Mouse (Mus musculus) heart, adult 18-20 months (tissue): ENCODE measurements at regions not wholly inside any gene's neighbourhood (a gene's known extent, or its start where the extent isn't known, plus 50 kb on each side); places are given as distances from the start of the nearest gene placed in this dataset.

Source experiments
- DNase-seq, 2 experiments: peaks; one replicate each; pipeline ENCODE4 v3.0.0; 2021 to 2022; ENCODE audit warnings: mixed read lengths in 1 of 2

GRCm38 (mm10) chr3:118418981-118419380 lies 142.9 kb upstream of the Dpyd start:
- DNase-seq = no peak

DNA sequence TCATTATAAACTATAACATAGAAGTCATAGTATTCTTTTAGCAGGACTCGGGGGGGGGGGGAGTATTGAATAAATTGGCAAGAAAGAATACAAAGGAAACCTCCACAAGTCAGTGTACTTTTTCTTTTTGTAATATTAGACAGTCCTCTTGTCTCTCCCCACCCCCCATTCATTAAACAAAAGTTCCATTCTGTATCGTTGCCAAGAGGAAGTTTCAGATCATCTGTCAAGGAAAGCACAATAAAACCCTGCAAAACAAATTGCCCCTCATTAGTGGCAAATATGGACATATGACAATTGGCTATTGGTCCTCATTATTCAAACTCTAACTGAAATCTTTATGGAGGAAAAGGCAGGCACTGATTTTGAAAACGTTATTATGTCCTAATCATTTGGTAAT lies 140.2 kb upstream of the Dpyd start:
- DNase-seq = no peak

DNA sequence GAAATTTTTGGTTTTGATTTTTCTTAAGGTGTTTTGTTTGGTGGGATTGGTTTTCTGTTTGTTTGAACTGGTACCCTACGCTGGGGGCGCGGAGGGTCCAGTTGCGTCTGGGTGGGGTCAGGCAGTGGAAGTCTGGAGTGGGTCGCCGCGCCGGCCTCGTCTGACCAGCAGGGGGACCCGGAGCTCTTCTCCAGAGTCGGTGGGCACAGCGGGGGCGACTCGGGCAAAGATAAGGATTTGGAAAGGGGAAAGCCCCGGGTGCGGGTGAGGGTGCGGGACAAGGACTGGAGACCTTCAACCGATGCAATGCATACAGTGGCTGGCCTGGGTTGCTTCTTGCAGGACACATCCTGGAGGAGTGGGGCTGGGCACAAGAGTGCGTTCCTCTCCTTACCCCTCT lies 136.2 kb upstream of the Dpyd start:
- no peak for DNase-seq

GRCm38 (mm10) chr3:118428523-118428922 lies 133.4 kb upstream of the Dpyd start:
- DNase-seq = peak in 1 of 2 experiments; percentile 51

- DNase-seq = no peak
Measured at GRCm38 (mm10) chr3:118429825-118430630, 131.9 kb upstream of the Dpyd start.

DNA sequence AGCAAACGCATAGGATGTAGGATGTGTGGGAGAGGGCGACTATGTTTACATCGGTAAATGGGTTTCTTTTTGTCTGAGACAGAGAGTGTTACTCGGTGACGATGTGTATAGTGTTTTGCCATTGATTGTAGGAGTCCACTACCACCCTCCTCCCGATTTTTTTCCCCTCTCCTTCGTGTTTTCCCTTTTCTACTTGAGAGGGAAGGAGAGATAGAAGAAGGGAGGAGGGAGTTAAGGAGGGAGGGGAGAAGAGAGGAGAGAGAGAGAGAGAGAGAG lies 131.4 kb upstream of the Dpyd start:
- no peak for DNase-seq

DNA sequence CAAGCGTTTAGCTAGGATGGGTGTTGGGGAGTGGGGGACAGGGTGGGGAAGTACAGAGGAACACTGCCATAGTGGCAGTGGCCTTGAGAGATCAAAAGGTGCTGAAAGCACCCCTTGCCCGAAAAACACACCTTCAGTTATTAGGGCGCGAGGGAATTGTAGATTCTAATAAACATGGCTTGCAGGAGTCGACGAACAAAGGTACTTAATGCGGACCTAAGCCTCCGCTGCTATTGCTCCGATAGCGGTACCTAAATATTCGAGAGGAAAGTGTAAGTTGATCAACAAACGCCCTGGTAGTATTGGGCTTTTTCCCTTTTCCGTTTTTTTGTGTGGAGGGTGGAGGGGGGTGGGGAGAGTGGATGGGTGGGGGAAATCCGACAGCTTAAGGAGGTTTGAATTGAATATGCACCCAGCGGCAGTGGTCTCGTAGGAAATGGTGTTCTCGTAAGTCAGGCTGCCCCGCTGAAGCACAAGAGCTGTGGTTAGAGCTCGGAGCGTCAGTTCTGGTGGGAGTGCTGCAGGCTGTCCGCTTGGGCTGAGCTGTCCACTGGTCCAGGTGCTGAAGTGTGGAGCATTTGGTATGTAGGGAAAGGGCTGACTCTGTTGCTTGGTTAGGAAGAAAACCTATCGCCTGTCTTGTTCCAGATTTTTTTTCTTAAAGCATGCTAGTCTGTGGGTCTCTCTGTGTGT lies 130.8 kb upstream of the Dpyd start:
- DNase-seq = peak; percentile 42 to 74

GRCm38 (mm10) chr3:118433441-118434021 lies 128.4 kb upstream of the Dpyd start:
- peak in 1 of 2 experiments; percentile 2 for DNase-seq

DNA sequence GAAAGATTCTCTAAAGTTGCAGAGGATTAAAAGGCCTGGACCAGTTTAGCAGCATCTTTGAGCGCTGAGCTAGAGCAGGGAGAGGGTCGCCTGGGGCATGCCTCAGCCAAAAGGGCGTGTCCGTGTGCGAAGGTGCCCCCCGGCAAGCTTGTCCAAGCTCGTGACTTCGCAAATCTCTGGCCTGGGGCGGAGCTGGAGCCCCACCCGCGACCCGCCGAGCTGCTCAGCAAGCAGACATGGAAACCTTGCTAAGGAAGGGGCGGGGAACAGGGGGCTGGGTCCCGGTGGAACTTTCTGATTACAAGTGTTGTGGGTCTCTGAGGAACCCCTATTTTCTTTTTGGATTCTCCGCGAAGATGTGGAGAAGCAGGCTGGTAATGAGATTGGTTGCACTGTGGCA lies 127.6 kb upstream of the Dpyd start:
- DNase-seq = no peak

DNA sequence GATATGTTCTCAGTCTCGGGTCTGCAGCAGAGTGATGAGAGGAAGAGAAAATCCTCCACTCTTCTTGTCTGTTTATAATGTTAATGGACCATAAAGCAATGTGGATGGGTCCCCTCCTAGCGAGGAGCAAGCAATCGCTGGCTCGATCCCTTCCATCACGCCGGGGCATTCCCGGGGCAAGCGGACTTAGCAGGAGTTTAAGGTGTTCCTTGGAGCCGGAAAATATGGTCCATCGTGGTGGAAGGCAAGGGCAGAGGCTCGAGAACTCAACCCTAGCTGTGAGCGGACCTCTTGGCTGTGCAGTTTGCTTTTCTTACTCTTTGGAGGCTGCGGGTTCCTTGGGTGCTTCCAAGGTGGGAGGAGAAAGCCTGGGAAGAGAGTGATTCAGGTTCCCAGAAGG lies 127.1 kb upstream of the Dpyd start:
- DNase-seq = no peak

DNA sequence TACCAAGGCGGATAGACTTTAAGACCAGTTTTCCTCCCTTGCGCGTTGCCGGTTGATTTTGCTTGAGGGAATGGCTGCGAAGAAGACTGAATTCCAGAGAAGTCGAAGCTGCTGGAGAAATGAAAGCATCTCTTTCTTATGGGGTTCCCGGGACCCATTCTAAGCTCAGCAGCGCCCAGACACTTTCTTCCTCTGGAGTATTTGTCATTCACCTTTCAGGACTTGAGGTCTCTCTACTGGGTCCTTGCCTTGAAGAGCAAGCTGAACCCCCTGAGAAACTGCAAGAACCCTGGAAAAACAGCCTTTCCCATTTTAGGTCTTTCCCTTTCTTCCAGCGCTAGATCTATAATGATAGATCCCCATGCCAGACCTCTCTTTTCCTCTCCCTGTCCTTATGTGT lies 126.7 kb upstream of the Dpyd start:
- DNase-seq = no peak

GRCm38 (mm10) chr3:118443742-118444332 lies 118.1 kb upstream of the Dpyd start:
- no peak for DNase-seq

DNA sequence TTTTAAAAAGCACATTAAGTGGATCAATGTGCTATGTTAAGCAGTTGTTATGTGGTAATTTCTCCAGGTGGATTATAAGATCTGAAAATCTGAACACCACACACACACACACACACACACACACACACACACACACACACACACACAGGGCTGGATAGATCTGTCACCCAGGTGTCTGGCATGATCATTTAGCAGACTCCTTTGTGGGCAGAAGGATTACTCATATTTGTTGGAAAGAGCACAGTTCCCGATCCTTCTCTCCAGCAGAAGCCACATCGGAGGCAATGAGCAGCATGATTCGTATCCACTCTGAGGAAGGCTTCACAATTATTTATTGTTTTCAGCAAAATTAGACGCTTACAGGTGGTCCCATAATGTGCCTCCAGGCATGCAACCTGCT lies 116.6 kb upstream of the Dpyd start:
- no peak for DNase-seq

GRCm38 (mm10) chr3:118459636-118460035 lies 102.3 kb upstream of the Dpyd start:
- DNase-seq = no peak

DNA sequence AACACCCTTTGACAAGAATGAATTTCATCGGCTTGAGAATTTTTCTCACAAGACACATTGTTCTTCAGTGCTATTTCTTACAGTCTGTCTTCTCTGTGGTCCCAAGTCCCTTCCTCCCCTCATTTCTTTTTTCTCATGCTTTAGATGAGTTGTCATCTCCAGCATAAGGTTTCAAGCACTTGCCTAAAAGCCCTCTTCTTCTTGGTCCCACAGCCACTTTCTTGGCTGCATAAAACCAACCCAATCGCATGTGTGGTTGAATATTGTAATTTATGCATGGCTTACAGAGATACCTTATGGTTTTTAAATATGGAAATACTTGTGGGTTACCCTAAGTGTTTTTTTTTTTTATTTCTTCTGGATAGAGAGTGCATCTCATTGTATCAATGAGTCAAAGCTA lies 96.3 kb upstream of the Dpyd start:
- no peak for DNase-seq

DNA sequence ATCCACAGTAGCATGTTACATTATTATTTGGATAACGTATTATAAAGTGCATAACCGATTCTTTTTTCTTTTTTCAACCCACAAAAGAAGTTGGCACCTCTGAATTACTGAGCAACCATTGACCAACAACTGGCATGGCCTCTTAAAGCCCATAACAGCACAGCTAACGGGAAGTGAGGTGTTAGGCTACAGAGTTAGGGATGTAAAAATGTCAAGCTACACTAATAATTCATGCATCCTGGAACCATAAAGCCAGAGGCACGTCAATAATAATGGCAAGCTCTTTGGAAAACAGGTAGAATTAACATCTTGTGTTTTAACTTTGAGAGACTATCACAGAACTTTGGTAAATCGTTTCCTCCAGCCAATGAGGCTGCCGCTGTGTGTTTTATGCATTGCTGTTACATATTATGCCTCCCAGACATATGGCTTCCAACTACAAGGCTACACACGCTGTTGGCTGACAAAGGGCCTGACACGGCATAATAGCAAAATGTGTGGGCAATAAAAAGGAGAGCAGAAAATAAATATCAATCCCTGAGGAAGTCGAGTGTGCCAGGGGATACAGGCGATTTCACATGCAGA lies 89.6 kb upstream of the Dpyd start:
- no peak for DNase-seq

- DNase-seq = no peak
Measured at GRCm38 (mm10) chr3:118478065-118478464, 83.9 kb upstream of the Dpyd start.

- no peak for DNase-seq
Measured at GRCm38 (mm10) chr3:118480515-118481248, 81.2 kb upstream of the Dpyd start.

DNA sequence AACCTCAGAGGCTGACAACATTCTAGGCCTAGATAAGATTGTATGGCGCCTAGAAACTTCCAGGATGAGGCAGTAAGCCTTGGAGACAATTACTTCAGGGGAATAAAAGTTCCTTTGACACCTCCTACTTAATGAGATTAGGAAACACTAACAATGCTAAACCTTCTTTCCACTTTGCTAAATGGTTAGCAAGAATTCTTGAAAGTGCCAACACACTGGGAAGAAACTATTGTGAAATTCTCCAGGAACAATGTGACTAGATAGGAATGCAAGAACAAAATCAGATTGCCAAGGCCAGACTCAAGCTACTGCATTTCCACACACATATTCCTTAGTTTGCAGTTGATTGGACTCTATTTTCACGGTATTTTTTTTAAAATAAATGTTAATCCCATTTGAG lies 76.0 kb upstream of the Dpyd start:
- no peak for DNase-seq

DNA sequence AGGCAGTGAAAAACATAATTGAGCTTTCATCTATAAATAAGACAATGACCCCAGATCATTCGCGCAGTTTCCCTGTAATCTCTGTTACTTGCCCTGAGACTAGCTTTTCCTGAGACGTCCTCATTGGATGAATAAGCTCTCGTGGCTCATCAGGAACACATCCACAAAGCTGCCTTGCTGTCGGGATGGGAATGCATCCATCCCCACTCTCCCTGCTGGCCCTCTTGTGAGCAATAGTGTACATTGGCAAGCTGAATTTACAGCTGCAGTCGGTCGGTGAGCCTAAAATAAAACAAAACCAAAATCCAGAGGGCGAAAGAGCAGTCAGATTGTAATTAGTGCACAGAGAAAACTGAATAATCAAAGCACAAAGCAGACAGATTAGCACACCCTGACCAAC lies 74.5 kb upstream of the Dpyd start:
- DNase-seq = no peak

GRCm38 (mm10) chr3:118491101-118491500 lies 70.8 kb upstream of the Dpyd start:
- no peak for DNase-seq

DNA sequence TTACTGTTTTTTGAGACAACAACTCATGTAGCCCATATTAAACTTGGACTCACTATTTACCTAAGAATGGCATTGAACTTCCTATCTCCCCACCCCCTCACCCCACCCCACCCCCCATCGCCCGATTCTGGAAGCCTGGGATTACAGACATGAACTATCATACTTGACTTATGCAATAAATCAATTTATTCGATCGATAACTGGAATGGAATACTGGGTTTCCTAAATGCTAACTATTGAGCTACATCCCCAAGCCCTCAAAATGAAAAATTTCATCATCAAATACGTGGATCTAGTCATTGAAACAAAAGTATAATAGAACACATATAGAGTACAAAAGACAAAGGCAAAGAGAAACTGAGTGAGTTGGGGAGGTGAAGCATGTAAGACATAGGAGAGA lies 70.1 kb upstream of the Dpyd start:
- DNase-seq = no peak
